Mouse (Mus musculus) kidney, adult 2 months (tissue): ENCODE measurements around the gene Srpk2.

ENCODE experiments used
- CTCF ChIP-seq: fragments of 200-500 bp; conservative IDR thresholded peaks from 2 replicates; pipeline ENCODE4 v1.5.1; 2011; ENCODE audit warnings: low read depth, mild to moderate bottlenecking, control low read depth, low read length, moderate library complexity, mixed read lengths; ENCODE audit not compliant: insufficient read depth, insufficient read length
- POLR2A ChIP-seq: fragments of 200-500 bp; IDR thresholded peaks from one replicate; pipeline ENCODE4 v1.6.1; 2011; ENCODE audit warnings: low read depth, low read length, control low read depth

DNA sequence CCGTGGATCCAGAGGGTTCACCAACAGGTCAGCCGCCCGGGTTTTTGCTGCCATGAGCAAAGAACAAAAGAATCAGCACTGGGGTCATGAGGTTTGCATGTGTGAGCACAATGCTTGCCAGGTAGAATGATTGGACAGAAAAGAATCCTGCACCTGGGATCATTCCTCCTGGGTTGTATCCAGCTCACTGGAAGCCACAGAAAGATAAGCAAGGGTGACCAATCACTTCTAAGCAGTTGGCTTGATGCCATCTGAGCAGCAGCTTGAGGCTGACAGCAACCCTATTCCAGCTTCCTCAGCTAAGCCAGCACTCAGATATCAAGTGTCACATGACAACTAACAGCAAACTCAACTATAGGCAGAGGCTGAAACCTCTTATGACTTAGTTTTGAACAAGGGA is 165.7 kb downstream of the Srpk2 start:
- TF ChIP-seq POLR2A, result no peak
- TF ChIP-seq CTCF, result no peak
